Mouse (Mus musculus) MEL (cell line): ENCODE measurements at regions not wholly inside any gene's neighbourhood (a gene's known extent, or its start where the extent isn't known, plus 50 kb on each side); places are given as distances from the start of the nearest gene placed in this dataset.
"Not testable (repeated sequence)": the region's sequence is repeated elsewhere in the genome, so short reads cannot be mapped to it uniquely, and the experiment has no call there.

Experiments used
- GATA1 ChIP-seq: IDR thresholded peaks from 2 replicates; pipeline ENCODE4 v1.6.1; 2011; ENCODE audit warnings: low read depth, low read length, improper control_type of control experiment
- MAX ChIP-seq: IDR thresholded peaks from 2 replicates; pipeline ENCODE4 v1.6.1; 2011; ENCODE audit warnings: low read length, improper control_type of control experiment
- POLR2A ChIP-seq, 2 experiments: IDR thresholded peaks; 2 replicates each; pipeline ENCODE4 v1.6.1; 2011 to 2012; ENCODE audit warnings: low read length in 2 of 2, mild to moderate bottlenecking in 2 of 2, control low read depth in 1 of 2, improper control_type of control experiment in 1 of 2, low read depth in 1 of 2, moderate library complexity in 1 of 2; ENCODE audit not compliant: control insufficient read depth in 1 of 2, insufficient read depth in 1 of 2, poor library complexity in 1 of 2
- RAD21 ChIP-seq: IDR thresholded peaks from 2 replicates; pipeline ENCODE4 v1.6.1; 2011; ENCODE audit warnings: mild to moderate bottlenecking, low read depth, low read length, improper control_type of control experiment

- not testable (repeated sequence) for TF ChIP-seq MAX; RAD21; POLR2A (IDR thresholded peaks at IDR 0.05; ENCODE audit: control insufficient read depth in 1 of 2, insufficient read depth in 1 of 2, low read depth in 1 of 2, low read length in 2 of 2, poor library complexity in 1 of 2); GATA1
These were observed 148.9 kb upstream of the Stt3b start for GRCm38 (mm10) chr9:115459075-115459474.
